10 mouse cellular contexts compared by ENCODE assay signal in genomic region chr11:68113454-68114100, GRCm38 (mm10).
A peak's percentile ranks its signal among the peaks of the same experiment; 100 is the strongest.
DNase-seq lines count a peak whose midpoint lies in the region; ATAC-seq and TF ChIP-seq lines count a peak whose summit lies in the region.
"Had no signal": no experiment of that assay in that cellular context is flagged by ENCODE, and none has a peak within 500 bp of the region (broad histone marks: within the 10 kb centered on the region; RNA-seq: fewer than 3 reads in every experiment).

No protein-coding gene starts in this region.

- WGBS in neural tube, embryonic 15.5 days, result 11% methylated on average over 11 of the region's 11 CpGs

- TF ChIP-seq CTCF in layer of hippocampus, adult 2 months (conservative IDR thresholded peaks at IDR 0.05), result no peak

- no peak overlapping the region for H3K4me2 ChIP-seq in neural tube, embryonic 15.5 days
- H3K4me2 ChIP-seq: liver, embryonic 15.5 days had no signal

- no peaks in the 10 kb centered on the region for H3K27me3 ChIP-seq in neural tube, embryonic 15.5 days (replicated peaks)
- H3K27me3 ChIP-seq: liver, embryonic 15.5 days had no signal

- peak; percentile 14 for DNase-seq in cerebellum, postnatal 10 days
- DNase-seq in cerebellum, postnatal 14 days, result no peak
- DNase-seq in layer of hippocampus, adult 2 months (ENCODE audit: low spot score in 2 of 2), result no peak
- DNase-seq in layer of hippocampus, adult 18-20 months (ENCODE audit: low spot score in 2 of 2), result no peak
- DNase-seq in lung, postnatal 25 days (ENCODE audit: low spot score), result peak; percentile 67
- DNase-seq in cerebellum, postnatal 4 days (ENCODE audit: low spot score in 2 of 2), result no peak
- DNase-seq in urinary bladder, adult 18-20 months (ENCODE audit: low spot score in 2 of 2), result no peak
- DNase-seq: right cerebral cortex, postnatal 4 days had no signal

- no peaks in the 10 kb centered on the region for H3K36me3 ChIP-seq in neural tube, embryonic 15.5 days
- H3K36me3 ChIP-seq: liver, embryonic 15.5 days had no signal

- ATAC-seq in neural tube, embryonic 15.5 days (ENCODE audit: low FRiP score), result no peak

- 0 out of 2 replicates have a peak overlapping the region, but pooled peaks have one; percentile 14 for H3K9ac ChIP-seq in neural tube, embryonic 15.5 days (replicated peaks)
- H3K9ac ChIP-seq: liver, embryonic 15.5 days had no signal

- H3K27ac ChIP-seq in layer of hippocampus, adult 2 months, result peak overlapping the region; percentile 32; the same call in 1 of the 2 replicates
- H3K27ac ChIP-seq in neural tube, embryonic 15.5 days (replicated peaks), result 0 out of 2 replicates have a peak overlapping the region, but pooled peaks have one; percentile 28
- H3K27ac ChIP-seq: liver, embryonic 15.5 days had no signal

- H3K9me3 ChIP-seq in neural tube, embryonic 15.5 days (replicated peaks), result no peaks in the 10 kb centered on the region
- H3K9me3 ChIP-seq: liver, embryonic 15.5 days had no signal

- H3K4me3 ChIP-seq in layer of hippocampus, adult 2 months, result no peak overlapping the region
- no peak overlapping the region for H3K4me3 ChIP-seq in neural tube, embryonic 15.5 days (replicated peaks)
- H3K4me3 ChIP-seq: liver, embryonic 15.5 days had no signal

- peaks cover 13% of the 10 kb centered on the region for H3K4me1 ChIP-seq in neural tube, embryonic 15.5 days
- H3K4me1 ChIP-seq: liver, embryonic 15.5 days had no signal

Comparison
In these comparisons a context has a peak if more than half of its experiments do, and no peak if none do; other contexts are left out.
1. DNase-seq: peak in cerebellum, postnatal 10 days (2 of 2) and lung, postnatal 25 days (single experiment); none in cerebellum, postnatal 14 days (0 of 2), layer of hippocampus, adult 2 months (0 of 2), layer of hippocampus, adult 18-20 months (0 of 2), cerebellum, postnatal 4 days (0 of 2) and urinary bladder, adult 18-20 months (0 of 2).